Mouse (Mus musculus): Measurements from ENCODE around the gene Clec2e. TPM values are rescaled to one million over a fixed set of nuclear protein-coding genes. Genes with fewer than 3 reads are reported as not detected.

The Clec2e gene
- not detected in 2 replicates for polyA plus RNA-seq (2012; ENCODE audit: low replicate concordance)

GRCm38 (mm10) chr6:129100794-129101193, at the start of gene Clec2e:
Clec2e (minus strand) TSS chr6:129100913.

GRCm38 (mm10) chr6:129045601-129046000, 55.1 kb downstream of the Clec2e start, which contains the start of gene Klrb1f:
Klrb1f (plus strand) TSS chr6:129045901.

Other genes with a start within 250 kb of the Clec2e start
- 4.2 and 7.8 TPM in 2 replicates for gene Clec2i, start 213.3 kb downstream of the Clec2e start, polyA plus RNA-seq (2012; ENCODE audit: low replicate concordance)
- 1.7 and 2.7 TPM in 2 replicates for gene BC035044, start 209.8 kb downstream of the Clec2e start, polyA plus RNA-seq (2012; ENCODE audit: low replicate concordance)
- 0.08 TPM in 1 of 2 replicates, not detected in the other for gene Clec2g, start 166.5 kb downstream of the Clec2e start, polyA plus RNA-seq (2012; ENCODE audit: low replicate concordance)
- gene Klrb1f, start 55.0 kb downstream of the Clec2e start, polyA plus RNA-seq (2012; ENCODE audit: low replicate concordance) = 1.5 and 2.4 TPM in 2 replicates
- 28.1 and 28.2 TPM in 2 replicates for gene Clec2d, start 79.7 kb upstream of the Clec2e start, polyA plus RNA-seq (2012; ENCODE audit: low replicate concordance)
- 0.56 and 2.8 TPM in 2 replicates for gene Cd69, start 174.5 kb upstream of the Clec2e start, polyA plus RNA-seq (2012; ENCODE audit: low replicate concordance)
- not detected in 2 replicates for gene 4922502D21Rik, start 230.9 kb upstream of the Clec2e start, polyA plus RNA-seq (2012; ENCODE audit: low replicate concordance)
- 2.9 and 6.0 TPM in 2 replicates for gene Clec12a, start 241.8 kb upstream of the Clec2e start, polyA plus RNA-seq (2012; ENCODE audit: low replicate concordance)